Mouse (Mus musculus) neural tube, embryonic 15.5 days (tissue): ENCODE results near the gene Rpl39l. TPM values are rescaled to one million over a fixed set of nuclear protein-coding genes. Genes with fewer than 3 reads are reported as not detected.
"Not testable (repeated sequence)": the region's sequence is repeated elsewhere in the genome, so short reads cannot be mapped to it uniquely, and the experiment has no call there.

Source experiments
- ATAC-seq: fragments of 200-750 bp; cut with Nextera tagmentation; 2 replicates; pipeline ENCODE4 v1.8.0; 2017; ENCODE audit warnings: mild to moderate bottlenecking, moderate TSS enrichment, moderate library complexity; ENCODE audit not compliant: low FRiP score
- H3K27ac ChIP-seq: fragments of 300-500 bp; sonication (generic); replicated peaks from 2 replicates; pipeline ENCODE4 v1.5.1; 2015; ENCODE audit warnings: mild to moderate bottlenecking, inconsistent platforms
- H3K27me3 ChIP-seq: fragments of 300-500 bp; sonication (generic); replicated peaks from 2 replicates; pipeline ENCODE4 v1.6.1; 2015; ENCODE audit warnings: inconsistent platforms
- H3K36me3 ChIP-seq: fragments of 300-500 bp; sonication (generic); 2 replicates; pipeline ENCODE4 v1.6.1; 2015; ENCODE audit warnings: inconsistent platforms
- H3K4me1 ChIP-seq: fragments of 300-500 bp; sonication (generic); 2 replicates; pipeline ENCODE4 v1.6.1; 2015; ENCODE audit warnings: inconsistent platforms
- H3K4me2 ChIP-seq: fragments of 300-500 bp; sonication (generic); 2 replicates; pipeline ENCODE4 v1.6.1; 2015; ENCODE audit warnings: inconsistent platforms, mild to moderate bottlenecking, moderate library complexity
- H3K4me3 ChIP-seq: fragments of 300-500 bp; sonication (generic); replicated peaks from 2 replicates; pipeline ENCODE4 v1.5.1; 2015; ENCODE audit warnings: mild to moderate bottlenecking, inconsistent platforms
- H3K9ac ChIP-seq: fragments of 300-500 bp; sonication (generic); replicated peaks from 2 replicates; pipeline ENCODE4 v1.6.1; 2015; ENCODE audit warnings: mild to moderate bottlenecking, inconsistent platforms
- H3K9me3 ChIP-seq: fragments of 300-500 bp; sonication (generic); replicated peaks from 2 replicates; pipeline ENCODE4 v1.6.1; 2016; ENCODE audit warnings: inconsistent platforms
- WGBS: fragments of 180-500 bp; shearing (Covaris S2); methylation state at CpG from one replicate; pipeline ENCODE4 v1.1.7; 2015; ENCODE audit warnings: mixed read lengths; 5-methylcytosine and 5-hydroxymethylcytosine counted together
- polyA plus RNA-seq: library from polyadenylated mRNA; unstranded; fragments of >200 nt; fragmentation: Nextera tagmentation; extraction: Ambion mirVana; gene quantifications from 2 replicates; pipeline ENCODE4 v1.2.1, GENCODE M21; 2015

The Rpl39l gene
- polyA plus RNA-seq, 1 experiment from 2014 or later: 0.31 TPM

- not testable (repeated sequence) for H3K4me1 ChIP-seq, H3K36me3 ChIP-seq, H3K4me3 ChIP-seq, H3K27ac ChIP-seq, H3K27me3 ChIP-seq, H3K9ac ChIP-seq, H3K9me3 ChIP-seq, H3K4me2 ChIP-seq, ATAC-seq
- WGBS: 96% methylated on average over 1 of the region's 1 CpGs
These were observed 46.3 kb downstream of the Rpl39l start for GRCm38 (mm10) chr16:10216366-10216765.

DNA sequence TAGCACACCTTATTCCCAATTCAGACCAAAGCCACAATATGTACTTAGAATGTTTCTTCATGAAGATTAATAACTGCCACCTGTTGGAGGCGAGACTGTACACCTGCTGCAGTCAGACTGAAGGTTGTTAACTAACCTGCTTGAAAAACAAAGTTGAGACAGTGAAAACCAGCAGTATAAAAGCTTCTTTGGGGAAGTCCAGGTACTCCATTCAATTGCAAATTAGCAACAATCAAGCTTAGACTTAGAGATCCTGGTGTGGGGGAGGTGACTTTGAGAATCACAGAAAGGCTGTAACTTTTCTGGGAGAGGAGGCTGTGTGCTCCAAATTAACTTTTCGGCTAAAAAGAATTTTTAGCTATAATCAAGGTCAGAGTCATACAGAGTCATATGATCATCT is 47.0 kb downstream of the Rpl39l start:
- not testable (repeated sequence) for ATAC-seq

More for the DNA sequence above, 47.0 kb downstream of the Rpl39l start:
- not testable (repeated sequence) for H3K9ac ChIP-seq, H3K4me2 ChIP-seq, H3K9me3 ChIP-seq, H3K27ac ChIP-seq, H3K4me1 ChIP-seq, H3K36me3 ChIP-seq, H3K4me3 ChIP-seq, H3K27me3 ChIP-seq
- 95% methylated on average over 2 of the region's 2 CpGs for WGBS

Other genes starting within 250 kb of the Rpl39l start
- 11.2 and 15.6 TPM in 2 replicates for gene Grin2a, start 174.7 kb upstream of the Rpl39l start, polyA plus RNA-seq
- 0.12 and 0.31 TPM in 2 replicates for gene Atf7ip2, start 22.5 kb downstream of the Rpl39l start, polyA plus RNA-seq
- 17.2 and 20.5 TPM in 2 replicates for gene Emp2, start 143.7 kb downstream of the Rpl39l start, polyA plus RNA-seq
- gene Tekt5, start 225.3 kb downstream of the Rpl39l start, polyA plus RNA-seq: 19.9 and 25.6 TPM in 2 replicates
- gene Nubp1, start 241.7 kb downstream of the Rpl39l start, polyA plus RNA-seq: 49.8 and 55.7 TPM in 2 replicates